27 mouse cellular contexts compared by ENCODE assay signal in the genomic region with DNA sequence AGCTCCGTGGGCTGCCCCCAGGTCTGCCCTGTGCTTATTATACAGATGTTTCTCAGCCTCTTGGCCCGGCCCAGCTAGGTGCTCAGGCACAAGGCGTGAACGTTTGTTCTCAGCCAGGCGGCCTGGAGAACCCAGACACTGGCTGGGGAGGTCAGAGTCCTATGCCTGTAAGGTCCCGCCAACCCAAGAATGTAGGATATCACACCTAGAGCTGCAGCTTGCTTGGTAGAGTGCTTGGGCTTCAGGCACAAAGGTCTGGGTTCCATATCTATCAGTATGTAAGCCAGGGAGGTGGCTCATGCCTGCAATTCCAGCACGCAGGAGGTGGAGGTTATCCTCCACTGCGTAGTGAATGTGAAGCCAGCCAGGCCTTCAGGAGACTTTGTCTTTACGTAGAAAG. TPM values are rescaled to one million over a fixed set of nuclear protein-coding genes. Genes with fewer than 3 reads are reported as not detected.
DNase-seq lines count a peak whose midpoint lies in the region; ATAC-seq lines count a peak whose summit lies in the region.
"Had no signal": no experiment of that assay in that cellular context is flagged by ENCODE, and none has a peak within 500 bp of the region (broad histone marks: within the 10 kb centered on the region; RNA-seq: fewer than 3 reads in every experiment).

No protein-coding gene starts in this region.

- no peaks in the 10 kb centered on the region for H3K27me3 ChIP-seq in intestine, embryonic 16.5 days (replicated peaks; ENCODE audit: control insufficient read depth, insufficient read depth, low read length)
- no peaks in the 10 kb centered on the region for H3K27me3 ChIP-seq in limb, embryonic 10.5 days (ENCODE audit: low read depth, poor library complexity, severe bottlenecking)
- H3K27me3 ChIP-seq: CH12.LX; embryonic facial prominence, embryonic 13.5 days; embryonic facial prominence, embryonic 15.5 days; forebrain, embryonic 12.5 days; Patski had no signal

- H3K4me2 ChIP-seq in intestine, embryonic 16.5 days (ENCODE audit: low read depth, low read length) = no peak overlapping the region
- H3K4me2 ChIP-seq: embryonic facial prominence, embryonic 13.5 days; embryonic facial prominence, embryonic 15.5 days; forebrain, embryonic 12.5 days had no signal

- no peak overlapping the region for H3K9ac ChIP-seq in intestine, embryonic 16.5 days (ENCODE audit: low read depth, low read length)
- H3K9ac ChIP-seq: embryonic facial prominence, embryonic 13.5 days; embryonic facial prominence, embryonic 15.5 days; forebrain, embryonic 12.5 days had no signal

- whole genome bisulfite sequencing in intestine, embryonic 16.5 days = 66% methylated on average over 9 of the region's 9 CpGs
- WGBS in limb, embryonic 10.5 days = 74% methylated on average over 9 of the region's 9 CpGs

- peaks cover 10% of the 10 kb centered on the region for H3K36me3 ChIP-seq in intestine, embryonic 16.5 days (ENCODE audit: control insufficient read depth, insufficient read depth, low read length)
- peaks cover 32% of the 10 kb centered on the region for H3K36me3 ChIP-seq in limb, embryonic 10.5 days
- H3K36me3 ChIP-seq: forebrain, embryonic 10.5 days; forebrain, embryonic 12.5 days had no signal

- peak overlapping the region; percentile 63 for H3K27ac ChIP-seq in intestine, embryonic 16.5 days (ENCODE audit: low read length)
- peak overlapping the region; percentile 28; the same call in 1 of the 2 replicates for H3K27ac ChIP-seq in limb, embryonic 10.5 days
- H3K27ac ChIP-seq: embryonic facial prominence, embryonic 13.5 days; embryonic facial prominence, embryonic 15.5 days; forebrain, embryonic 10.5 days; forebrain, embryonic 12.5 days had no signal

- H3K9me3 ChIP-seq in intestine, embryonic 16.5 days (ENCODE audit: control insufficient read depth, low read length) = 0 out of 2 replicates have a peak, but pooled peaks cover 2% of the 10 kb centered on the region
- no peaks in the 10 kb centered on the region for H3K9me3 ChIP-seq in limb, embryonic 10.5 days (replicated peaks)
- H3K9me3 ChIP-seq: embryonic facial prominence, embryonic 13.5 days; embryonic facial prominence, embryonic 15.5 days; forebrain, embryonic 10.5 days; forebrain, embryonic 12.5 days; G1E had no signal

- H3K4me3 ChIP-seq in intestine, embryonic 16.5 days (ENCODE audit: low read length) = no peak overlapping the region
- H3K4me3 ChIP-seq in limb, embryonic 10.5 days = no peak overlapping the region
- H3K4me3 ChIP-seq: embryonic facial prominence, embryonic 13.5 days; embryonic facial prominence, embryonic 15.5 days; erythroblast, embryonic 14.5 days; forebrain, embryonic 10.5 days; forebrain, embryonic 12.5 days had no signal

- peak; percentile 79 for ATAC-seq in intestine, embryonic 16.5 days
- ATAC-seq: activated CD4-positive, CD25-positive, alpha-beta regulatory T cell, adult 4 months; CD4-positive, CD25-positive, alpha-beta regulatory T cell, adult 4 months; forebrain, embryonic 14.5 days; forebrain, embryonic 16.5 days; Patski had no signal

- DNase-seq in limb, embryonic 10.5 days (ENCODE audit: low spot score) = no peak
- DNase-seq in adipocyte (ENCODE audit: low spot score) = no peak
- no peak for DNase-seq in natural killer cell, adult 2 months (ENCODE audit: low spot score in 2 of 2)
- DNase-seq in B cell, adult 2 months = no peak
- DNase-seq: adrenal gland, adult 2 months; adrenal gland, postnatal 10 days; adrenal gland, postnatal 25 days; cerebellum, adult 11 months; cerebellum, adult 18-20 months; cerebellum, adult 8-10 months; cerebellum, adult 9-11 months; cerebellum, postnatal 14 days; cerebellum, postnatal 36 days; embryo, embryonic 11 days had no signal

- 0 out of 2 replicates have a peak, but pooled peaks cover under 1% of the 10 kb centered on the region for H3K4me1 ChIP-seq in intestine, embryonic 16.5 days (ENCODE audit: control insufficient read depth, insufficient read depth, low read length)
- H3K4me1 ChIP-seq in limb, embryonic 10.5 days = peaks cover 25% of the 10 kb centered on the region
- H3K4me1 ChIP-seq: embryonic facial prominence, embryonic 13.5 days; embryonic facial prominence, embryonic 15.5 days; forebrain, embryonic 12.5 days had no signal

RNA-seq across cellular contexts. Expression of a gene that starts 33.0 kb away (rescaled TPM):
- 12.1 and 16.5 TPM in 2 replicates for polyA plus RNA-seq in intestine, embryonic 16.5 days (2015; fragmentation: Nextera tagmentation; extraction: Ambion mirVana)
- polyA plus RNA-seq in limb, embryonic 10.5 days (2016; fragmentation: Nextera tagmentation; extraction: Ambion mirVana) = 4.3 and 4.8 TPM in 2 replicates

RNA-seq across cellular contexts. Expression of a gene that starts 43.6 kb away (rescaled TPM):
- 238 and 255 TPM in 2 replicates for polyA plus RNA-seq in intestine, embryonic 16.5 days (2015; fragmentation: Nextera tagmentation; extraction: Ambion mirVana)
- 400 and 433 TPM in 2 replicates for polyA plus RNA-seq in limb, embryonic 10.5 days (2016; fragmentation: Nextera tagmentation; extraction: Ambion mirVana)
